Mouse (Mus musculus) kidney, adult 11 months (tissue): ENCODE measurements around the gene Gm20695.
A peak's percentile ranks its signal among the peaks of the same experiment; 100 is the strongest.
"Not testable (repeated sequence)": the region's sequence is repeated elsewhere in the genome, so short reads cannot be mapped to it uniquely, and the experiment has no call there.

Source experiments
- DNase-seq: peaks from one replicate; pipeline ENCODE4 v3.0.0; 2022

Gm20695 gene

GRCm38 (mm10) chr16:3884201-3885064 lies at the start of gene Gm20695, which contains the start of gene Zfp597:
Gene Gm20695, plus strand, starts transcription at chr16:3884648.
Gene Zfp597, minus strand, starts transcription at chr16:3884561.
- peak; percentile 92 for DNase-seq

DNA sequence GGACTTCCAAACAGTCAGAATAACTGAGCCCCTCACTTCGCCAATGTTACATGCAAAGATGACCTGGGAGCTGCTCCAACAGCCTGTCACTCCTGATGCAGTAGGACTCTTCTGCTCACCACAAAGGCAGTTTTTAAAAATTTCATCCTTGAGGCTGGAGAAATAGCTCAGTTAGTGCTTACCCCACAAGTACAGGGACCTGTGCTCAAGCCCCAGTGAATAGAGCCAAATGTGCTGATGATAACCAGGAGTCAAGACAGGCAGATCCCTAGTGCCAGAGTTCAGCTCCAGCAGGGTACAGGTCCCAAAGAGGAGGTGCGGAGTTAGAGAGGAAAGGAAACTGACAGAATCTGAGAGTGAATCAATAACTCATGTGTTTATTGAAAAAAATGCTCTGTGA lies 49.0 kb upstream of the Gm20695 start:
- DNase-seq: no peak

- DNase-seq: no peak
Measured at GRCm38 (mm10) chr16:3839157-3839885, 45.1 kb upstream of the Gm20695 start.

- no peak for DNase-seq
Measured at GRCm38 (mm10) chr16:3842989-3843388, 41.5 kb upstream of the Gm20695 start.

- DNase-seq: no peak
Measured at GRCm38 (mm10) chr16:3843796-3844195, 40.7 kb upstream of the Gm20695 start.

GRCm38 (mm10) chr16:3846711-3847518 lies 37.5 kb upstream of the Gm20695 start, which contains the start of gene Zfp174:
Gene Zfp174, plus strand, starts transcription at chr16:3847268.
- DNase-seq: peak; percentile 98

GRCm38 (mm10) chr16:3847871-3848270 lies 36.6 kb upstream of the Gm20695 start:
- DNase-seq: no peak

DNA sequence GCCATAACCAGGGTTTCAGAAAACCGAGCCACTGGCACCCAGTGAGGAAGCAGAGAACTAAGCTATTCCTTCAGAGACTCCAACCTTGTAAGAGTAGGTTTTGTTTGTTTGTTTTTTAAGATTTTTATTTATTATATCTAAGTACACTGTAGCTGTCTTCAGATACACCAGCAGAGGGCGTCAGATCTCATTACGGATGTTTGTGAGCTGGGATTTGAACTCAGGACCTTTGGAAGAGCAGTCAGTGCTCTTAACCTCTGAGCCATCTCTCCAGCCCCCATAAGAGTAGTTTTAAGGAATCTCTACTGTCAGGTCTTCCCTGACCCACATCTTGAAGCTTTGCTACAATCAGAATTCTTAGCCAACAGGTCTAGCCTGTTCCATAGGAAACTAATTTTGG lies 36.0 kb upstream of the Gm20695 start:
- DNase-seq: no peak

DNA sequence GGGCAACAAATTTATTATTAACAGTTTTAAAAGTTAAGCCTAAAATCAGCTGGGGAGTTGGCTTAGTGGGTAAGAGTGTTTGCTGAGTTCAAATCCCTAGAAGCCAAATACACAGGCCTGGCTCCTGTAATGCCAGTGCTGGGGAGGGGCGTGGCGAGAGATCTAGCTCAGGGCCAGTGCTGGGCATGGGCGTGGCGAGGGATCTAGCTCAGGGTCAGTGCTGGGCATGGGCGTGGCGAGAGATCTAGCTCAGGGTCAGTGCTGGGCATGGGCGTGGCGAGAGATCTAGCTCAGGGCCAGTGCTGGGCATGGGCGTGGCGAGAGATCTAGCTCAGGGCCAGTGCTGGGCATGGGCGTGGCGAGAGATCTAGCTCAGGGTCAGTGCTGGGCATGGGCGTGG lies 33.1 kb upstream of the Gm20695 start:
- DNase-seq: not testable (repeated sequence)

DNA sequence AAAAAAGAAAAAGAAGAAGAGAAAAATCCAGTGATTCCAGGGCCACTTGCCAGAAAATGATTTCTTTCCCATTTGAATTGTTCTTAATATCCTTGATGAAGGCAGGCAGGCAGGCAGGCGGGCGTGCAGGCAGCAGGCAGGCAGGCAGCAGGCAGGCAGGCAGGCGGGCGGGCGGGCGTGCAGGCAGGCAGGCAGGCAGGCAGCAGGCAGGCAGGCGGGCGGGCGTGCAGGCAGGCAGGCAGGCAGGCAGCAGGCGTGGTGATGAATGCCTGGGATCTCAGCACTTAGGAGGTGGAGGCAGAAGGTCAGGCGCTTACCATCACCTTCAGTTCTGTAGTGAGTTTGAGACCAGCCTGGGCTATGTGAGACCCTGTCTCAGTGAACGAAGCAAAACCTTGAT lies 31.9 kb upstream of the Gm20695 start:
- DNase-seq: no peak

DNA sequence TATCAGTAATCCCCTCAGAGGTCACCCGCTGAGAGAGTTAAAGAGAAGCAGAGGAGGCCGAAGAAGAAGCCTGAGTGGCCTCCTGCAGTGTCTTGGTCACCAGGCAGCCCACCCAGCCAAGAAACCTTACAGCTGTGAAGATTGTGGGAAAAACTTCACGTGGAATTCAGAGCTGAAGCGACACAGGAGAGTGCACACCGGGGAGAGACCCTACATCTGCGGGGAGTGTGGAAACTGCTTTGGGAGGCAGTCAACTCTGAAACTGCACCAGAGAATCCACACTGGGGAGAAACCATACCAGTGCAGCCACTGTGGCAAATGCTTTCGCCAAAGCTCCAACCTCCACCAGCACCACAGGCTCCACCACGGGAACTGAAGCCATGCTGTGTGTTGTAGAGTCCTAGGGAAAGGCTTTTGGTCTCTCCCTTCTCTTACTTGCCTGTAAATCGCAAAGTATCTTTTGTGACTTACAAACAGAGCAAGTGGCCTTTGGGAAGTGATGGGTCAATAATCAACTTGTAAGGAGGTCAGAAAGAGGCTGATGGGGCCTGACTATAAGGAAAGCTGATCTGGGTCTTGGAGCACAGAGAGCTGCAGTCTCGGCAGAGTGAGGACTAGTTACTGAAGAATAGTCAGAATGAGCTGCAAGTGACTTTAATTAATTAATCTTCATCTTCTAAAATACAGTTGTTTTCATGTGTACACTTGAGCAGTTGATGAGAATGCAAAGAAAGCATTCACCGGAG lies 29.8 kb upstream of the Gm20695 start:
- no peak for DNase-seq

- DNase-seq: no peak
Measured at GRCm38 (mm10) chr16:3855776-3856175, 28.7 kb upstream of the Gm20695 start.

DNA sequence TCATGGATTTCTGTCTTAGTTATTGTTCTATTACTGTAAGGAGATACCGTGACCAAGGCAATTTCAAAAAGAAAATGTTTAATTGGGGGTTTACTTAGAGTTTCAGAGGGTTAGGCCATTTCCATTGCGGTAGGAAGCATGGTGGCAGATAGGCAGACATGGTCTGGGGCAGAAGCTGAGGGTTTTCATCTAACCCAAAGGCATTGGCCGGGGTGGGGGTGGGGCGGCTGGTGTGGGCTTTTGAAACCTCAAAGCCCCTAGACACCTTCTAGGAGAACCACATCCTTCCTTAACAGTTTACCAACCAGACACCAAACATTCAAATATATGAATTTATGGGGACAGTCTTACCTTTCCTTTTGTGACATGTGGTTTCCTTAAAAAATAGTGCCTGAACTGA lies 25.2 kb upstream of the Gm20695 start:
- DNase-seq: no peak

- no peak for DNase-seq
Measured at GRCm38 (mm10) chr16:3871815-3872214, 12.6 kb upstream of the Gm20695 start.

- peak; percentile 93 for DNase-seq
Measured at GRCm38 (mm10) chr16:3872216-3873047, 12.0 kb upstream of the Gm20695 start, which contains the start of gene Naa60. Gene Naa60, plus strand, starts transcription at chr16:3872375.

DNA sequence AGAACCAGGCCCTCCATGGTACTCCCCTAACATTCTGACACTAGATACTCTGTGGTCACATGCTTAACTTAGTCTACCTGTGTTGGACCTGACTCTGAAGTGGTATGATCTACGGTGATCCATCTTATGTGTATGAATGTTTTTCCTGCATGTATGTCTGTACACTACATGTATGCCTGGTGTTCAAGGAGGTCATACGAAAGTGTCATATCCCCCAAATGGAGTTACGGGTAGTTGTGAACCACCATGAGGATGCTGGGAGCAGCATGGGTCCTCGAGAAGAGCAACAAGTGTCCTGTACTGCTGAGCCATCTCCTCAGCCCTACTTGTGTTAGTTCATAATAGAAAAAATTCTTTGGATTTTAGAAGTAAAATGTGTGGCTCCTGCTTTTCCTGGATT lies 8.1 kb upstream of the Gm20695 start:
- no peak for DNase-seq

DNA sequence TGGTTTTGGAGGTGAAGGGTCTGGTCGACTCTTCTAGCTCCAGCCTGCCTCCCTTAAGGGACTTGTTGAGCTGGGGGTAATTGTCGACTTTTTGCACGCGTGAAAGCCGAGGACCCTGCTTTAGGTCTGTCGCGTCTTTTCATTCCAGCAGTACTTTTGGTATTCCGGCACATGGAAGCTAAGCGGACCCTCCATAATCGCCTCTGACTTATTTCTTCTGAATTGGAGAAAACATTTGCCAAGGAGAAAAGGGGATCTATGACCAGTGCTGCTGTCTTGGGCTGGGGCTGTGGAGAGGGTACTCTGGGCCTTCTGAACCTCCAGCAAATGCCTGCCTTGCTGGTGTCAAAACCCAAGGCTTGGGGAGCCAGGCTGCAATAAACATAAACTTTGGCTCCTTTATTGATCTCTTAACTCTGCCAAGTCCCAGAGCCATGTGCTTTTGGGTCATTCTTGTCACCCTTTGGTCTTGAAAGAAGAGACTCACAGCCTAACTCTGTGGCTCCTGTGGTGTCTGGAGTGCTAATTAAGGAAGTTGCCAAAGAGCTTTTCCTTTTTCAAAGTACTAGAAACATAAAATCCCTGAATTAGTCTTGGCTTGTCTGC lies 720 bp downstream of the Gm20695 start:
- peak; percentile 27 for DNase-seq

DNA sequence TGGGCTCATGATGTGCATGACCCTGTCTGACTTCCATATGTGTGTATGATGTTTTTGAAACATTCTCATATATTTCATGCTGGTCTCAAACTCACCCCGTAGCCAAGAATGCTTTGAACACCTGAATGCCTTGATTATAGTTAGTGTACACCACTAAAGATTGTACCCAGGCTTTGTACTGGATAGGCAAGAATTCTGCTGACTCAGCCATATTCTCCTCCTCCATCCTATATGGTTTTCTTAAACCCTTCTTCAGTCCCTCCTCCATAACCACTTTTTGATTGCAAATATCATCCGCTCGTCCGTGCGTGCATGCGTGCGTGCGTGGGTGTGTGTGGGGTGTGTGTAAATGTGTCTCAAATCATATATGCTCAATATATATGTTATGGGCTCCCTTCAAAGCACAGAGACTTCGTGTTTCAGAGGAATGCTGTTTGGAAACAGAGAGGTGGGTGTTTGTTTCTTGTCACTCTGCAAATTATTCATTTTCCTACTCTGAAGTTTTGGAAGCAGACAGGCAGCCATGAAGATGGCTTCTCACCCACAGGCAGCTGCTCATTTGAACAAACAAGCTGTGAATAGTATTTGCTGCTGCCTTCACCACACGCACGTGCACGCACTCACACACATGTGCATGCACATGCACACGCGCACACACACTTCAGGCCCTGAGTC lies 7.3 kb downstream of the Gm20695 start:
- DNase-seq: no peak

- no peak for DNase-seq
Measured at GRCm38 (mm10) chr16:3893739-3894138, 9.3 kb downstream of the Gm20695 start.

DNA sequence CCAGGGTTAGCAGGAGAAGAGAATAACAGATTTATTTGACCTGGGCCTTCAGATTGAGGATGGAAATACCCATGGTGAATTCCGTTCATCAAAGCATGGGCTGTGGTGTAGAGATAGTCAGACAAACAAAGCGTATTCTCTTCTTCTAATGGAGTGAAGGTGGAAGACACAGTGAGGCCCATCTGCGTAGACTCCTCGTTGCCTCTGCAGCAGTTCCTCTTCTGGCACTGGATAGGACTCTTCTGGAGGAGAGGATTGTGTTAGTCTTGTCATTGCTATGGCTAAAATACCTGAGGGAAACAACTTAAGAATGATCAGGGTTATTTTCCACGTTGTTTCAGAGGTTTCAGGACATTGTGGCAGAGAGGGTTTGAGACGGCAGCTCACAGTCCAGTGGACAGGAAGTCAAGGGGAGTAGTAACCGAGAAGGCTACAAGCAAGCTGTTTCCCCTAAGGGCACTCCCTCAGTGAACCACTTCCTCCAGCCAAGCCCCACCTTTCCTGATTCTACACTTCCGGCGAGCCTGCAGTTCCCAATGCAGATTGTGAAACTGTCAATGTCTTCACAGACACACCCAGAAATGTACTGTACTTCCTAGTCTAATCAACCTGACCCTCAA lies 10.8 kb downstream of the Gm20695 start:
- peak; percentile 28 for DNase-seq
